In genomic region chr10:118804574-118804973, GRCm38 (mm10) we compare ENCODE assay signal across 7 mouse cellular contexts.
A peak's percentile ranks its signal among the peaks of the same experiment; 100 is the strongest.
DNase-seq lines count a peak whose midpoint lies in the region; ATAC-seq lines count a peak whose summit lies in the region.

No protein-coding gene starts in this region.

- H3K9me3 ChIP-seq in heart, embryonic 15.5 days (replicated peaks) = no peaks in the 10 kb centered on the region

- no peak overlapping the region for H3K27ac ChIP-seq in heart, embryonic 15.5 days

- H3K36me3 ChIP-seq in heart, embryonic 15.5 days = no peaks in the 10 kb centered on the region

- H3K27me3 ChIP-seq in heart, embryonic 15.5 days = no peaks in the 10 kb centered on the region

- no peak overlapping the region for H3K4me3 ChIP-seq in heart, embryonic 15.5 days

- H3K4me2 ChIP-seq in heart, embryonic 15.5 days = peak overlapping the region; percentile 29

- peaks cover 25% of the 10 kb centered on the region for H3K4me1 ChIP-seq in heart, embryonic 15.5 days (replicated peaks)

- H3K9ac ChIP-seq in heart, embryonic 15.5 days = no peak overlapping the region

- no peak for ATAC-seq in heart, embryonic 15.5 days (replicated peaks; ENCODE audit: insufficient number of reproducible peaks, insufficient read depth, low FRiP score, low read depth)
- ATAC-seq in activated CD4-positive, CD25-positive, alpha-beta regulatory T cell, adult 4 months = no peak

- 29% methylated on average over 5 of the region's 5 CpGs for WGBS in heart, embryonic 15.5 days

- DNase-seq in adrenal gland, postnatal 14 days = peak; percentile 64
- peak; percentile 37 for DNase-seq in liver
- peak; percentile 74 to 77 for DNase-seq in natural killer cell, adult 2 months (ENCODE audit: low spot score in 2 of 2)
- no peak for DNase-seq in cerebellum, postnatal 4 days (ENCODE audit: low spot score in 2 of 2)
- no peak for DNase-seq in cerebellum, adult 11 months

Comparison
In these comparisons a context has a peak if more than half of its experiments do, and no peak if none do; other contexts are left out.
1. DNase-seq: peak in adrenal gland, postnatal 14 days (single experiment), liver (single experiment) and natural killer cell, adult 2 months (2 of 2); none in cerebellum, postnatal 4 days (0 of 2) and cerebellum, adult 11 months (single experiment).